Mouse (Mus musculus) kidney, adult 2 months (tissue): ENCODE results near the gene Wnt9b.

ENCODE experiments used
- CTCF ChIP-seq: fragments of 200-500 bp; conservative IDR thresholded peaks from 2 replicates; pipeline ENCODE4 v1.5.1; 2011; ENCODE audit warnings: low read depth, mild to moderate bottlenecking, control low read depth, low read length, moderate library complexity, mixed read lengths; ENCODE audit not compliant: insufficient read depth, insufficient read length
- POLR2A ChIP-seq: fragments of 200-500 bp; IDR thresholded peaks from one replicate; pipeline ENCODE4 v1.6.1; 2011; ENCODE audit warnings: low read depth, low read length, control low read depth

DNA sequence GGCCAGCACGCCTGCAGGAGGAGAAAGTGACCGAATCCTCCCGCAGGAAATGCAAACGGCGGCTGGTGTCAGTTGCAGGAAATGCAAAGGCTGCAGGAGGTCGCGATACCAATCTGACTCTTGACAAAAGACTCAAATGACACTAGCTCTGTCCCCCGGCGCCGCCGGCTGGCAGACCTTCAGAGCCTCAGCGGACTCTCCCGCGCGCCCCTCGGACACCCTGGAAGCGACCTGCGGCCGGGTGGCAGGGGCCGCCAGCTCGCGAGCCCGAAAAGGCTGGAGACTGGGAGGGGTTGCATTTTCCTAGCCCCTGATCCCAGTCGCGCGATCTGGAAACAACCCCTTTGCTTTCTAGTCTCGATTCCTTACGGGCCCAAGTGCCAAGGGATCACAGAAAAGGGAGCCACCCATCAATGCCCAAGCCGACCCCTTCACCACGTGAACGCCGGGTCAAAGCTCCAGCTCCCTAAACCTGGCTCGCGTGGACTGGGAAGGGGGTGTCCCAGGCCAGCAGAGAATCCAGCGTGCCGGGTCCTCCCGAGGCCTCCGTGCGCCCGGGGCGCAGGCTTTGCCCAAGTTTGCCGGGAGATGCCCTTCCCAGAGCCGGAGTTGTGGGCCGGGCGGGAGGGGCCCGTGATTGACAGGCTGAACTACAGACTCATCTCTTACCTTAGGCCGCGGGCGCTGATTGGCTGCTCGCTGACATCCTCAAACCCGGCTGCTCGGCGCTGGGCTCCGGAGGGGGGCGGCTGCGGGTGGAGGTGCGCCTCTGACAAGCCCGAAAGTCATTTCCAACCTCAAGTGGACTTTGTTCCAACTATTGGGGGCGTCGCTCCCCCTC lies 24.0 kb upstream of the Wnt9b start, which contains the start of gene Wnt3:
- TF ChIP-seq CTCF (no peak), POLR2A (no peak)
